Mouse (Mus musculus) kidney, postnatal 36 days (tissue): ENCODE measurements around the gene Polr2j.

ENCODE experiments used
- DNase-seq, 2 experiments: peaks; one replicate each; pipeline ENCODE4 v3.0.0; 2021 to 2022; ENCODE audit warnings: mixed read lengths in 2 of 2

The Polr2j gene

DNA sequence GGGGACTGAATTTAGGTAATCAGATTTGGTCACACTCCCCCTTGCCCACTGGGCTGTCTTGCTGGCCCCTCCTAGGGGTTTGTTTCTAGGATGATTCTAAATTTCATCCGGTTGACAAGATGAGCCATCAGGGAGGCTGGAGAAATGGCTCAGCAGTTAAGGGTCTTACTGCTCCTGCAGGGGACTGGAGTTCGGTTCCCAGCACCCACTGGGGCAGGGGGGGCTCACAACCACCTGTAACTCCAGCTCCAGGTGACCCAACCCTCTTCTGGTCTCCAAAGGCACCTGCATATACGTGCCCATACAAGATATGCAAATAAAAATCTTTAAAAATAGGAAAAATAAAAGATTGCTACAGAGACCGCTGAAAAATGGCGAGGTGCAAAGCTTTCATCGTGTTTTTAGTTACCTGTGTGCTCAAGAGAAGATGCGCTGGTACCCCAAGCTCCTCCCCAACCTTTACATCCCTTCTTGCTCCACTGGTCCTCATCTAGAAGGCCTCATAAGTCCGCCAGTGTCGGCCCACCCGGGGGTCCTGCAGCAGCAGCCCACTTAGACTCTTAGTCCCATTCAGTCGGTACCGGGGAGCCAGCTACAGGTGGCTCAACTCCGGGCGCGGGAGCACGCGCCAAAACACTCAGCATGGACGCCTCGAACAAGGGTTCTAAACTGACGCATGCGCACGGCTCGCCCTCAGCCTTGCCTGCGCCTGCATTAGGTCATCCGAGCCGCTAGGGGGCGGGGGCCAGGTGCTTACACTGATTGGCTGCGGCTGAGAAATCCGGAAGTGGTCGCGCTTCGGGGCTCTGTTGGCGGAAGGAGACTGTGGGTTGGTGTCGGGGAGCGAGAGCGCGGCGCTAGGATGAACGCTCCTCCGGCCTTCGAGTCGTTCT lies at the start of gene Polr2j:
Polr2j (plus strand) TSS at position 741 of the 893 bp plus-strand sequence.
- peak; percentile 96 to 99 for DNase-seq

DNA sequence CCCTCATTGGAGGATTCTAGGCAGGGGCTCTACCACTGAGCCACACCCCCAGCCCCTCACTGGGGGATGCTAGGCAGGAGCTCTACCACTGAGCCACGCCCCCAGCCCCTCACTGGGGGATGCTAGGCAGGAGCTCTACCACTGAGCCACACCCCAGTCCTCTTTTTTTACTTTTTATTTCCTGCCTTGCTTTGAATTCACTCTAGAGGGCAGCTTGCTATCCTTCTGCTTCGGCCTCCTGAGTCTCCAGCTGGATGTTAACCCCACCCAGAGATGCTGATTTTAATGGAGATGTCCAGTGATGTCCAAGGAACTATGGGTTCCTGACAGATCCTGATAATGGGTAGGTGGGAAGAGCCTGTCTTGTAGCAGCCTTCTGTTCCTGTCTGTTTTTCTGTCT lies 47.0 kb upstream of the Polr2j start:
- no peak for DNase-seq

DNA sequence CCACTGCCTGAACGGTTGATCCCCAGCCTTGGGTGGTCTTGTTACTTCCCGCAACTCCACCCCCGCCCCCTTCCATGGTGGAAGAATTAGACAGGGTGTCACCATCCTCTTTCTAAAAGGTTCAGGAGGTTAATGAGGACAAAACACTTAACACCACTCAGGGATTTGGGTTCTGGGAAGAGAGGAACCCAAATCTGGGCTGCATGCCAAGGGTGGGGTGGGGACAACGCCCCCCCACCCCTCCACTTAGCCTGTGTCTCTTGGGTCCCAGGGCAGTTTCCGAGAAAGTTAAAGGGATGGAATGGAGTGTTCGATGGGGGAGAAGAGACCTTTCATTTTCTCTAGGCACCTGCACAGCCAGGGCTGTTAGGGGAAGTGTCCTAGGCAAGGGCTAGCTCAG lies 43.4 kb upstream of the Polr2j start:
- DNase-seq: no peak

DNA sequence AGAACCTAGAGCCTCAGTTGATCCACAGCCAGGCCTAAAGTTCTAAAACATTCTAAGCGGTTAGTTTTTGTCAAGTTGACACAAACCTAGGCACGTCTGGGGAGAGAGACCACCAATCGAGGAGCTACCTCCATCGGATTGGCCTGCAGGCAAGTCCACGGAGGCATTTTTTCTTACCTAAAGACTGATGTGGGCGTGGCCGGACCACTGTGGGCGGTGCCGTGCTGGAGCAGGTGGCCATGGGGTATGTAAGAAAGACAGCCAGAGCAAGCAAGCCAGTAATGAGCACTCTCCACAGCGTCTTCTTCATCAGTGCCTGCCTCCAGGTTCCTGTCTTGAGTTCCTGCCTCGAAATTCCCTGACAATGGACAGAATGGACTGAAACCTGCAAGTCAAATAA lies 42.9 kb upstream of the Polr2j start:
- no peak for DNase-seq

DNA sequence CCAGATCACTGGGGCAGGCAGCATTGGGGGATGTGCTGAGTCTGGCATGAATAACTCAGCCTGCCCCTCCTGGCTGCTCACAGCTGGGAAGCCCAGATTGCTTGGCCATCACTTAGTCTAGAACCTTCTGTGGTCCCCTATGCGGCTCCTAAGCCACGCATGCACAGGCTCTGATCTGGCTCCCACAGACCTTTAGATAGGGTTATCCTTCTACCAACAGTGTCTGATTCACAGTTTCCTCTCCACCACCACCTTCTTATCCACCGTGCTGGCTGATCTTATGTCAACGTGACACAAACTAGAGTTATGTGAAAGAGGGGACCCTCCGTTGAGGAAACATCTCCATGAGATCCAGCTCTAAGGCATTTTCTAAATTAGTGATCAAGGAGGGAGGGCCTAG lies 41.4 kb upstream of the Polr2j start:
- DNase-seq: no peak

DNA sequence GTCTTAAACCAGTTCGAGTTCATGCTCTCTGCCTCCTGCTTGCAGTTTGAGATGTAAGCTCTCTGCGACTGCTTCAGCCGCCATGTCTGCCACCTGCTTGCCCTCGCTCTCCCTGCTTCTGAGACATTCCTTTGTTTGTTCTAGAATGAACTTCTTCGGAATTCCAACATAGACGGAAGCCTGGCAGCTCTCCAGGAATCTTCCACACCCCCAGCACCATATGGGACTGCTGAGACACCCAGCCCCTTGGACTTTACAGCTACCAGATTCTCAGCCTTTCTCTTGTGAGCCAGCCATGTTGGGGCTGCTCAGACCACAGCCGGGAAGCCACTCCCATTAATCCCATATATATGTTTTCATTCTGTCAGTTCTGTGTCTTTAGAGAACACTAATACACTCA lies 40.1 kb upstream of the Polr2j start:
- peak in 1 of 2 experiments; percentile 39 for DNase-seq

DNA sequence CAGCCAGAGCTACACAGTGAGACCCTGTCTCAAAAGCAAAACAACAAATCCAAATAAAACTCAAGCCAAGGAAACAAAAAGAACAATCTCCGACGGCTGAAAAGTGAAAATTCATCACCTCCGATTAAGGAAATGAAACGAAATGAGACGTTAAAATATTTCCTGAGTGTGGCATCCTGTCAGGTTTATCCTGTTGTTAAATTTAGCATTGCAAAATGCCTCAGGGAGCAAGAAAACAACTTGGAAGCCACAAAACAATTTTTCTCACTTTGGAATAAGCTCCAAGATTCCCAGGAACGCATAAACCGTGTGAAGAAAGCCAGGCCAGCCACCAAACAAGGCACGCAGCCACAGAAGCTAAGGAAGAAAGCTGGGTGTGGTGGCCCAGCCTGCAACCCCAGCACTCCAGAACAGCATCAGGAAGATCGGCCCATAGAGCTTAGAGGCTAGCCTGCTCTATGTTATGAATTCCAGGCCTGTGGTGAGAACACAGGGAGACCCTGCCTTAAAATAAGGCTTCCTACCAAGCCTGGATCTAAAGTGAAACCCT lies 39.4 kb upstream of the Polr2j start:
- DNase-seq: peak; percentile 40 to 47

DNA sequence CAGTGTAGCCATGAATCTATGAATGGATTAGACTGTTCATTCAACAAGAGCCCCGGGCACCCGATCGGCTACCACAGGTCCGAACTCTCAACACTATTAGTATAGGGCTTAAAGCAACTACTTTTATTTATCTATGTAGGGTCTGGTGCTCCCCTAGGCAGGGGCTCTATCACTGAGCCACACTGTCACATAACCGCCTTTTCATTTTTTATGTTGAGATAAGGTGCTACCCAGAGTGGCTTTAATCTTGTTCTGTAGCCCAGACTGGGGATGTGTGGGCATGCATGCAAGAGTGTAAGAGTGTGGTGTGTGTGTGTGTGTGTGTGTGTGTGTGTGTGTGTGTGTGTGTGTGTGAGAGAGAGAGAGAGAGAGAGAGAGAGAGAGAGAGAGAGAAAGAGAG lies 38.3 kb upstream of the Polr2j start:
- DNase-seq: no peak

DNA sequence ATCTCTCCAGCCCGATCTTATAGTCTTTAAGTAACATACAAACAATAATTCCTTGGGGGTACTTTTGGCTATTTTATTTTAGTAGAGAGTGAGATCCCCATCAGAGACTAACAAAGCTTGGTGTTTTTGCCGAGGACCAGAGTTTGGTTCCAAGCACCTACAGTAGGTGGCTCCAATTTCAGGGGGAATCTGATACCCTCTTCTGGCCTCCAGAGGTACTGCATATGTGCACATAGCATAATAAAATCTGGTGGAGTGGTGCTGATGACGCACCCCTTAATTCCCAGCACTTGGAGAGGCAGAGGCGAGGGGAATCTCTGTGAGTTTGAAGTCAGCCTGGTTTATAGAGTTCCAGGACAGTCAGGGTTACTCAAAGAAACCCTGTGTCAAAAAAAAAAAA lies 34.1 kb upstream of the Polr2j start:
- DNase-seq: no peak

DNA sequence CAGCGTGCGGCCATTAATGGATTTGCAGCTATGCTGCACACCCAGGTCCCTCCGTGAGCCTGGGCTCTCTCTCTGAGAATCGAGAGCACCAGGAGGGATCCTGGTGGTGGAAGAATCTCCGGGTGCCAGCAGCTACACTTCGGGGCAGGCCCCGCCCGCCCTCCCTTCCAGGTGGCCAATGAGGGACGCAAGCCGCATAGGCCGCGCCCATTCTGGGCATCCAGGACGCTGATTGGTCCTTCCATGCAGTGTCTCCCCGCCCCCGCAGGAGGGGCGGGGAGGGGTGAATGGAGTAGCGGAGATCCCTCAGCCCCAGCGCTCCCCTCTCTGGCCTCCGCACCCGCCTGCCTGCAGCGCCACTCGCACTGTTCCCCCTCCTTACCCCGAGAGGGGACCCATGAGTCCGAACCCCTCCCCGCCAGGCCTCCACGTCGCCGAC lies 32.7 kb upstream of the Polr2j start, which contains the start of gene Rasa4:
Rasa4 (plus strand) TSS at position 248 of the 439 bp plus-strand sequence.
- peak; percentile 95 to 96 for DNase-seq

DNA sequence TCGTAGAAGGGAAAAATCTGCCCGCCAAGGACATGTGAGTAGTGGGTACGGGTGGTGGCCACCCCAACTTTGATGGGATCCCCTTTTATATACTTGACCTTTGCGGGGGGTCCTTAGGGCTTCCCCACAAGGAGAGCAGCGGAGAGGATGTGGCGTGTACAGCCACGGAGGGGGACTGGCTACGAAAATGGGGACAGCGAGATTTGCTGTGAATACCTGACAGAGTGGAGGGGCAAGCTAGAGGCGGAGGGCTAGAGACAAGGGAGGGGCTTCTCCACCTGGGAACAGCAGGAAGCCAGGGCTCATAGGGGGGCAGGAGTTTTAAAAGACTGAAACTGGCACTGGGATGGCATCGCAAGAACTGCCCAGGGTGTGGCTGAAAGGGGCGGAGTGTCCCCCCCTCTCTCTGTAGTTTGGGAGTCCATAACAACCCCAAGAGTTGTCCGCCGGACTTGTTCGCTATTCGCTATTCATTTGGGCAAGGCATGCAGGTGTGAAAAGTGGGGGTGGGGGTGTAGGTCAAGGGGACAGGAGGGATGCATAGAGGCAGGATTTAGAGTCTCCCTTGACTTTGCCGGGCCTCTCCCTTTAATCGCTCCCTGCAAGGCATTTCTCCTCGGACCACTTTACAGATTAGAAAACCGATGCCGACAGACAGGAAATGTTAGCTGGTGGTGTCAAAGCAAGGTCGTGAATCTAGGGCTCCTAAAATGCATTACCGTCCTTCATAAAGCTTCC lies 32.1 kb upstream of the Polr2j start:
- peak in 1 of 2 experiments; percentile 38 for DNase-seq

DNA sequence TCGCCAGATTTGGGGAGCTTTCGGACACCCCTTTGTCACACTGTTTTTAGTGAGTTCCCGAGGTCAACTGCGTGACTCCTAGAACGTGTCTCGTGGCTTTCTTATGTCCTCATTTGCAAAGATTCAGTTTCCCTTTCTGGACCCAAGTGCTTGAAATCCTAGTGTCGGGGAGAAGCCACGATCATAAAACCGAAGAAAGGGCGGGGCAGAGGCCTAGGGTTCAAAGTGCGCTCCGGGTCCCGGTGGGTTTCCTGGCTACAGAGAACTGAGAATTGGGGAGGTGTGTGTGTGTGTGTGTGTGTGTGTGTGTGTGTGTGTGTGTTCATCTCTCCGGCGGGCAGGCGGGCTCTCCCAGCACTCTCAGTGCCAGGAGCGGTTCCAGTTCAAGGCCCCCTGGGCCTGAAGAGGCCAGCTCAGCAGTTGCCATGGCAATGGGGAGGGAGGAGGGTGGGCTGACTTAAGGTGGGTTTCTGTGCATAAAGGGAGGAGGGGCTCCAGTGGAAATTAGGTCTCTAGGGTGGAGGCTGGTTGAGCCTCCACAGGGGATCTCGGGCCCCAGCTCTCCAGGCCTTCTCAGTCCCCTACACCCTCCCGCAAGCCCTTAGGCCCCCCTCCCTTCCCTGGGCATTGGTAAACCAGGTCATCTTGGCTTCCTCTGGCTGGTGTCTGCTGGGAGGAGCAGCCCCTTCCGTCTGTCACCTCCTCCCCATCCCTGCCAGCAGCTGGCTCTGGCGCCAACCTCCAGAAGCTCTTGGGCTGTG lies 31.4 kb upstream of the Polr2j start:
- peak in 1 of 2 experiments; percentile 41 for DNase-seq

DNA sequence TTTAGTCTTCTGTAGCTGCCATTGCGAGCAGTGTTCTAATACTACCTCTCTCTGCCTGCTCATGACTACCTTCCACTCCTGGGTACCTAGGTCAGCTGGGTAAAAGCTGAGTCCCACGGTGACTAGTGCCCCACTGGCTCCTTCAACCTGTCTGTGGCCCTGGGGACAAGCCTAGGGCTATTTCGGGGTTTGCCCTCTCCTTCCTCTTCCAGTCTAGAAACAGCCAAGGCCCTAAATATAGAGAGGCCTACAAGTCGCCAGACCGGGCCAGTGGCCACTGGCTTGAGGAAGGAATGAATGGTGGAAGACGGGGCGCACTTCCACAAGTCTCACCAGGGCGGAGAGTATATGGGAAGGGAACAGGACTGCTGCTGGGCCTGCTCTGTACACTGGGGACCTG lies 30.1 kb upstream of the Polr2j start:
- no peak for DNase-seq

DNA sequence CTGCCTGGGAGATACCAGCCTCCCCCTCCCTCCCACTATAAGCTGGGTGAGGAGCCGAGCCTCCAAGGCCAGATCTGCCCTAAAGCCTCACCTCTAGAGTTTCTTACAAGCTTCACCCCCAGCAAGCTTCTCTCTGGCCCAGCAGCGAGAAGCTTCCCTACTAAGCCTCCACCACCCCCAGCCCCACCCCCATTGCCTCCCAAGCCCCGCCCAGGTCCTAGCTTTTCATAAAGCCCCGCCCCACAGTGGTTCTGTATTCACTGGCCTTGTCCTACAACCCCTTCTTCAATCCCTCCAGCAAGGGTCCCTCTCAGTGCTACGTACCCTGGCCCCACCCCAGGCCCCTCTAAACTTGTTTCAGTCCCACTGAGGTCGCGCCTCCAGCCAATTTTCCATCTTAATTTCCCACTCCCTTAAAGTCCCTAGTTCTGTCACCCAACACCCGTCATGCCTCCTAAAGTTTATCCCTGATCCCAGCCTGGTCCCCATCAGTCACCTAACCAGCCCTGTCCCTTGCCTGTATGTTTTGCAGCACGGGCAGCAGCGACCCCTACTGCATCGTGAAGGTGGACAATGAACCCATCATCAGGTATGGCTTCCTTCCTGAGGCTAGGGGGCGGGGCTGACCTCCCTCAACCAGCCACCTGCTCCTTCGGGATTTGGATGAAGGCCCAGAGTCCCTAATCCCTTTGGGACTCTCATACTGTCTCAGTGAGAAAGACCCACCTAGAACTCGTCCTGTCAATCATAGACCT lies 27.4 kb upstream of the Polr2j start:
- peak in 1 of 2 experiments; percentile 50 for DNase-seq

DNA sequence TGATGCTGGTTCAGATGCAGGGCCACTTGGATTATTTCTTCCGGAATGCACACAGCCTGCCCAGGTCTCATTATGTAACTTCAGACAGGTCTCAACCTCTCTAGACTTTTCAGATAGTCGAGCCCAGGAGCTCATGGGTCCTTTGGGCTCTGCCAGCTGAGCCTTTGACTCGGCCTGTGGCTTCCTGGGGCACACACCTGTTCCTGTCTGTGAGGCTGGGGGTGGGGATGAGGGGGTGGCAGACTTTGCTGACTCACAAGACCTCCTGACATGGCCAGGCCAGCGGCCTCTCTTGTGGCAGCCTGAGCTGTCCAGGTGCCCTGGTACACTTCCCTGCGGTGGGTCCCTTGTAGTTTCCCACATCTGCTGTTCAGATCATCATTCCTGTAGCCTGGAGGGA lies 24.5 kb upstream of the Polr2j start:
- no peak for DNase-seq

DNA sequence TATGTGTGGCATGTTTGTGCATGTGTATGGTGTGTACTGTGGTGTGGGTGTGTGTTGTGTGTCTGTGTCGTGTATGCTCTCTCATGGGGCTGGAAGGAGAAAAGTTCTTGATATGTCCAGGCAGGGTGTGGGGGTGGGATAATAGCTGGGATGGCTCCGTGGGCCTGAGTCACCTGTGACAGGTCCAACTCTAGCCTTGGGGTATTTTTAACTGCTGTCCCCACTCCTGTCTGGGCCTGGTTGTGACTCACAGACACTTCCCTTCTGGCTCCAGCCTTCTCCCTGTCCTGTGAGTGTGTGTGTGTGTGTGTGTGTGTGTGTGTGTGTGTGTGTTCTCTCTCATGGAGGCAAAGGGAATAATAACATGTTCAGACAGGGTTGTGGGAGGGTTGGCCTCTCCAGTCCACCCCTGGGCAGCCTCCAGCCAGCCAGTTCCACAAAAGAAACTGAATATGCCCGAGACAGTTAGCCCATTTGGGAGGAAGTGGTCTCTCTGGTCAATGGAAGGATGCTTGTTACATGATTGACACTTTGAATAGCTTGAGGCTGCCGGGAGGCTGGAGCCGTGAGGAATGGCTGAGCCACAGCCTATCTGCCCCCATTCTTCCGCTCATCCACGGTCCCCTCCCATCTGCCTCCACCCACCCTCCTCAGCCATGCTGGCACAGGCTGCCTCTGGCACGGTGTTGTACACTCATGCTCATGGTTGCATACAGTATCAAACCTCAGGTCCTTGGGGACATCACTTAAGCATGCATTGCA lies 22.0 kb upstream of the Polr2j start:
- DNase-seq: no peak

DNA sequence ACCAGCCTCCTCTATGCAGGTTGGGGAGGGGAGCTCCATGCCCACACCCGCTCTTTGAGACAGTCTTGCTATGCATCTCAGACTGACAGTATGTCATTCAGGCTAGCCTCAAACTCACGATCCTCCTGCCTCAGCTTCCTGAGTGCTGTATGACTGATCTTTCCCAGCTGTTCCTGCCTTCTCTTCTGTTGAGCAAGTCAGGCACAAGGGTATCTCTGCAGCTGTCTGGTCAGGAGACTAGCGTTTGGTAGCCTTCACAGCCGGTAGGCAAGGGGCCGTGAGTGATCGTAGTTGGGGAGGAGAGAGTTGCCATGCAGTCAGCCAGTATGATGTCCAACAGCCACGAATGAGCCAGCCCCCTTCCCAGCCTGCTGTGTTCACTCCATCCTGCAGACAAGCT lies 21.3 kb upstream of the Polr2j start:
- DNase-seq: no peak

DNA sequence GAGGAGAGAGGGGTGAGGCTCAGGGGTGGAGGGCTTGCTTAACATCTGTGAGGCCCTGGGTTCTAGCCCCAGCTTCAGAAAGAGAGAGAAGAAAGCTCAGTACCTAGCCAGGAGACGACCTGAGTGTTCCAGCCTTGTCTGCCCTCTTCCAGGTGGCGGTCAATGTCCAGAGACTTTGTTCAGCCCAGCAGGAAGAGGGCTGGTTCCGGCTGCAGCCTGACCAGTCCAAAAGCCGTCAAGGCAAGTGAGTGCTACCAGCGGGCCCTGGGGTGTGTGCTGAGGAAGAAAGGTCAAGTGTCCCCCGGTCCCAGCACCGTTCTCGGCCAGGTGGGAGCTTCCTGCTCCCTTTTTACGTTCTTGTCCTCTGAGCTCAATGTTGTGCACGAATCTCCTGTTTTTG lies 17.9 kb upstream of the Polr2j start:
- DNase-seq: peak; percentile 75

DNA sequence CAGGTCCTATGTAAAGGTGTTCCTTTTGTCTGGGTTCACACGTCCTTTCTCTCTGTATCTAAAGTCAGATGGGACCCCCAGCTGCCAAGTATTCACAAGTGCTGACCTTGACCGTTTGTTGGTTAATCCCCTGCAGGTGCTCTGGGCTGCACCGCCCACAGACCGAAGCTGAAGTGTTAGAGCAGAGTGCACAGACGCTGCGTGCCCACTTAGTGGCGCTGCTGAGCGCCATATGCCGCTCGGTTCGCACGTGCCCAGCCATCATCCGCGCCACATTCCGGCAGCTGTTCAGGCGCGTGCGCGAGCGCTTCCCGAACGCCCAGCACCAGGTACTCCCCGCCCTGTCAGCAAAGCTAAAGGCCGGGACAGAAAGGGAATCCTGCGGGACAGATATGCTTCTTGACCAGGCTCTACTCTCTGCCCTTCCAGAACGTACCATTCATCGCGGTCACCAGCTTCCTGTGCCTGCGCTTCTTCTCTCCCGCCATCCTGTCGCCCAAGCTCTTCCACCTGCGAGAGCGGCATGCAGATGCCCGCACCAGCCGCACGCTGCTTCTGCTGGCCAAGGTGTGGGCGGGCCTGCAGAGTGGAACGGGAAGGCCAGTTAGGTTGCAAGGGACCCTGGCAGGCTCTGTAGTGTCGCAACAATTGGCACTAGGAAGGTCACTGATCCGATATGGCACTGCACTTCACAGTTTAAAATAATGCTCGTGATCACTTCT lies 14.2 kb upstream of the Polr2j start:
- peak; percentile 72 to 85 for DNase-seq

DNA sequence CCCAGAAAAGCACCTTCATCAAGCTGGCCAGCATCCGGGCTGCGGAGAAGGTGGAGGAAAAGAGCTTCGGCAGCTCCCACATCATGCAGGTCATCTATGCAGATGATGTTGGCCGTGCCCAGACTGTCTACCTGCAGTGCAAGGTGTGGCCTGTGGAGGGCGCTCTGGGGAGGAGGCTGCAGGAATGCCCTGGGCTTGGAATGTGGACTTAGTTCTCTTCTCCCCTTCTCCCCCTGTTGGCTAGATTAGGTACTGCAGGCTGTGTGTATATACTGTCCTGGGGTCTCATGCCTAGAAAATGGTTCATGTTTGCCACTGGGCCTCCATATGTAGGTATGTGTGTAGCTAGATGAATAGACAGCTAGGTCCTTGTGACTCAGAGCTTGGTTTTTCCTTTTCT lies 11.9 kb upstream of the Polr2j start:
- peak in 1 of 2 experiments; percentile 42 for DNase-seq

DNA sequence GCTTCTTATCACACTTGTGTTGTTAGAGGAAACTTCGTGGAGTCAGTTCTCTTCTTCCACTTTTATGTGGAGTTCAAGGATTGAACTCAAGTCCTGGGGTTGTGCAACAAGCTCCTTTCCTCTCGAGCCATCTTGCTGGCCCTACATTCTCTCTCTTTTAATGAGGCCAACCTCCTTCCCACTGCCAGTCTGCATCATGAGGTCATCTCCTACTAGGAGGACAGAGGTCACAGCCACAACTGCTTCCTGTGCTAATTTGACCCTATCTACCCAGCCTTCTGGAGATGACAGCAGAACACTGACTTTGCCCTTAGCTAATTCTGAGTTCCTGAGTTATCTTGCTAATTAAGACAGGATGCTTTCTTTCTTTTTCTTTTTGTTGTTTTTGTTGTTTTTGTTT lies 7.9 kb upstream of the Polr2j start:
- no peak for DNase-seq
